Mouse (Mus musculus) intestine, embryonic 15.5 days (tissue): Measurements from ENCODE around the gene 9330161L09Rik. TPM values are rescaled to one million over a fixed set of nuclear protein-coding genes. Genes with fewer than 3 reads are reported as not detected.

Experiments
- ATAC-seq: fragments of 200-750 bp; cut with Nextera tagmentation; 2 replicates; pipeline ENCODE4 v1.8.0; 2017; ENCODE audit warnings: moderate TSS enrichment, moderate library complexity
- H3K27ac ChIP-seq: fragments of 300-500 bp; sonication (generic); 2 replicates; pipeline ENCODE4 v1.5.1; 2015; ENCODE audit warnings: mild to moderate bottlenecking, inconsistent platforms
- H3K27me3 ChIP-seq: fragments of 300-500 bp; sonication (generic); replicated peaks from 2 replicates; pipeline ENCODE4 v1.6.1; 2015; ENCODE audit warnings: inconsistent platforms
- H3K36me3 ChIP-seq: fragments of 300-500 bp; sonication (generic); 2 replicates; pipeline ENCODE4 v1.6.1; 2015; ENCODE audit warnings: inconsistent platforms
- H3K4me1 ChIP-seq: fragments of 300-500 bp; sonication (generic); replicated peaks from 2 replicates; pipeline ENCODE4 v1.6.1; 2015; ENCODE audit warnings: inconsistent platforms
- H3K4me2 ChIP-seq: fragments of 300-500 bp; sonication (generic); replicated peaks from 2 replicates; pipeline ENCODE4 v1.6.1; 2015; ENCODE audit warnings: mild to moderate bottlenecking, inconsistent platforms
- H3K4me3 ChIP-seq: fragments of 300-500 bp; sonication (generic); replicated peaks from 2 replicates; pipeline ENCODE4 v1.5.1; 2015; ENCODE audit warnings: inconsistent platforms
- H3K9ac ChIP-seq: fragments of 300-500 bp; sonication (generic); 2 replicates; pipeline ENCODE4 v1.6.1; 2015; ENCODE audit warnings: inconsistent platforms
- H3K9me3 ChIP-seq: fragments of 300-500 bp; sonication (generic); 2 replicates; pipeline ENCODE4 v1.6.1; 2016; ENCODE audit warnings: inconsistent platforms
- WGBS: fragments of 180-500 bp; shearing (Covaris S2); methylation state at CpG from one replicate; pipeline ENCODE4 v1.1.7; 2015; 5-methylcytosine and 5-hydroxymethylcytosine counted together
- polyA plus RNA-seq: library from polyadenylated mRNA; unstranded; fragments of >200 nt; fragmentation: Nextera tagmentation; extraction: Ambion mirVana; gene quantifications from 2 replicates; pipeline ENCODE4 v1.2.1, GENCODE M21; 2015

9330161L09Rik gene
- polyA plus RNA-seq, 1 experiment from 2014 or later = 0.48 TPM

- no peak within 1 kb of the TSS for H3K27ac ChIP-seq
- peak; percentile 100 for ATAC-seq
- under 1% methylated on average over 33 of the region's 33 CpGs for WGBS
Measured at GRCm38 (mm10) chr12:103425729-103426470, 18.3 kb upstream of the 9330161L09Rik start, which contains the start of gene Ddx24. TSS of gene Ddx24 (minus strand) at chr12:103425830.

DNA sequence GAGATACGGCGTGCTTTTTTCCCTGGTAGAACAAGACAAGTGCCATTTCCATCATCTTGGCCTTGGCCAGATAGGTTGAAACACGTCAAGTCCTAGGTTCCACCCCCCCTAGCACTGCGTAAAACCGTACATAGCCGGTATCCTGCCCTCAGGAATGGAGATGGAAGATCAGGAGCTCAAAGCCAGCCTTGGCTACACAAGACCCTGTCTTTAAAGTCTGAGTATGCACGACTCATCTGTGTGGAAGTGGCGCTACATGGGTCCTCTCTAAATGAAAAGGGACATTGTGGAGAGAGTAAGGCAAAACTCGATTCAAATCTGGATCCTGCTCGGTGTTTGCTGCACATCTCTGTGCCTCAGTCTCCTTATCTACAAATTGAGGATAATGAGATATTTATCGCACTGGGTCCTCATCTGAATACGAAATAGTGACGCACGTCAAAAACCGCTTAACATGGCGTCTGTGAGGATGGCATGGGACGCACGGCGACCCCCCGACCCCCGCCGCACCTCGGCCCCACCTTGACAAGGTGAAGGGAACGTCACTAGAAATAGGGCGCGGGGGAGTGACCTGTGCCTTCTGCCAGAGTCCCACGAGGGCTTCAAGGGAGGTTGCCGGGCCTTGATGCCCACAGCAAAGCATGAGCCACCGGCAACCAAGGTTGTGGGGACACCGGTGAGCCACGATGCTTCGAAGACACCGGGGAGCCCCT, 17.6 kb upstream of the 9330161L09Rik start:
- no peak overlapping the region for H3K27ac ChIP-seq
- WGBS = 8% methylated on average over 33 of the region's 33 CpGs

More at GRCm38 (mm10) chr12:103425729-103426470, 18.3 kb upstream of the 9330161L09Rik start, which contains the start of gene Ddx24:
- no peaks in the 10 kb centered on the region for H3K27me3 ChIP-seq
- H3K4me2 ChIP-seq = peak within 1 kb of the TSS; percentile 76
- peaks cover 9% of the 10 kb centered on the region; the same call in 1 of the 2 replicates for H3K4me1 ChIP-seq
- H3K9me3 ChIP-seq = no peaks in the 10 kb centered on the region
- H3K36me3 ChIP-seq = no peaks in the 10 kb centered on the region
- peak within 1 kb of the TSS; percentile 94 for H3K4me3 ChIP-seq
- peak within 1 kb of the TSS; percentile 86 for H3K9ac ChIP-seq

GRCm38 (mm10) chr12:103408144-103408543, 524 bp upstream of the 9330161L09Rik start:
- no peaks in the 10 kb centered on the region for H3K4me1 ChIP-seq
- H3K9ac ChIP-seq = no peak overlapping the region
- H3K36me3 ChIP-seq = peaks cover 50% of the 10 kb centered on the region
- no peaks in the 10 kb centered on the region for H3K9me3 ChIP-seq
- WGBS = 86% methylated on average over 10 of the region's 10 CpGs
- H3K27ac ChIP-seq = no peak overlapping the region
- no peak for ATAC-seq
- no peaks in the 10 kb centered on the region for H3K27me3 ChIP-seq
- no peak overlapping the region for H3K4me3 ChIP-seq
- no peak overlapping the region for H3K4me2 ChIP-seq

More for the DNA sequence above, 17.6 kb upstream of the 9330161L09Rik start:
- Histone ChIP-seq H3K9me3 (no peaks in the 10 kb centered on the region), H3K9ac (peak overlapping the region; percentile 86), H3K4me2 (peak overlapping the region; percentile 76), H3K4me3 (peak overlapping the region; percentile 94), H3K36me3 (no peaks in the 10 kb centered on the region), H3K4me1 (peaks cover 9% of the 10 kb centered on the region; the same call in 1 of the 2 replicates), H3K27me3 (no peaks in the 10 kb centered on the region)
- ATAC-seq = no peak; the same call in 1 of the 2 replicates

DNA sequence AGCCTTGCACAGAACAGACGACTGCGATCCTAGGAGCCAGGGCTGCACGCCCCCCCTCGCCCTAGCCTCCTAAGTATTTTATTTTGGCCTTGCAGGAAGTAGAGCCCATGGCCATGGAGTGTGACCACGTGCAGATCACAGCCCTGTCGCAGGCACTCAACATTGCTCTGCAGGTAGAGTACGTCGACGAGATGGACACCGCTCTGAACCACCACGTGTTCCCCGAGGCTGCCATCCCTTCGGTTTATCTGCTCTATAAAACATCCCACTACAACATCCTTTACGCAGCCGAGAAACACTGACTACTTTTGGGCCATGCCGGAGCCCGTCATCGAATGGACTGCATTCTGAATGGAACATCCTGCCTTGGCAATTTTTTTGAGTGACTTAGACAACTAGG, 3.5 kb downstream of the 9330161L09Rik start:
- Histone ChIP-seq H3K4me1 (no peaks in the 10 kb centered on the region), H3K9me3 (no peaks in the 10 kb centered on the region), H3K27ac (no peak overlapping the region), H3K9ac (no peak overlapping the region), H3K27me3 (no peaks in the 10 kb centered on the region), H3K4me2 (no peak overlapping the region), H3K4me3 (no peak overlapping the region), H3K36me3 (peaks cover 24% of the 10 kb centered on the region)
- WGBS = 87% methylated on average over 18 of the region's 18 CpGs
- ATAC-seq = no peak

DNA sequence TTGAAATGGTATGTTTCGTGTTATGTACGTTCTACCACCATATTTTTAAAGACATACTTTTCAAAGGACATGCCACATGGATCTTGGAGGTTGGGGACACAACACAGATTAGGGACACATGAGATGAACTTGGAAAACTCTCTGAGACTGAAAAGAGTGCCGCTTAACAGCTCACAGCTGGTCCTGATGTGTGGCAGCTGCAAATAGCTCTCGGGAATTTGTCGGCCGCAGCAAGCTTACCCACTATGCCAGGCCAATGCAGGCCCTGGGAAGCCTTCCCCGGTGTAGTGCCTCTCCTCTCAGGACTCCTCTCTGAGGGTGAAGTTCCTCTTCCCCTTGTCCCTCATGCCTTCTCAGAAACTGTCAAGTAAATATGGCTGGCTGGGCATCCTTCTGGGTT, 10.9 kb downstream of the 9330161L09Rik start:
- H3K27ac ChIP-seq = no peak overlapping the region
- no peak overlapping the region for H3K4me2 ChIP-seq
- H3K4me3 ChIP-seq = no peak overlapping the region
- ATAC-seq = no peak
- no peaks in the 10 kb centered on the region for H3K9me3 ChIP-seq
- no peaks in the 10 kb centered on the region for H3K27me3 ChIP-seq
- WGBS = 81% methylated on average over 7 of the region's 7 CpGs
- no peaks in the 10 kb centered on the region for H3K4me1 ChIP-seq
- H3K36me3 ChIP-seq = no peaks in the 10 kb centered on the region
- no peak overlapping the region for H3K9ac ChIP-seq

DNA sequence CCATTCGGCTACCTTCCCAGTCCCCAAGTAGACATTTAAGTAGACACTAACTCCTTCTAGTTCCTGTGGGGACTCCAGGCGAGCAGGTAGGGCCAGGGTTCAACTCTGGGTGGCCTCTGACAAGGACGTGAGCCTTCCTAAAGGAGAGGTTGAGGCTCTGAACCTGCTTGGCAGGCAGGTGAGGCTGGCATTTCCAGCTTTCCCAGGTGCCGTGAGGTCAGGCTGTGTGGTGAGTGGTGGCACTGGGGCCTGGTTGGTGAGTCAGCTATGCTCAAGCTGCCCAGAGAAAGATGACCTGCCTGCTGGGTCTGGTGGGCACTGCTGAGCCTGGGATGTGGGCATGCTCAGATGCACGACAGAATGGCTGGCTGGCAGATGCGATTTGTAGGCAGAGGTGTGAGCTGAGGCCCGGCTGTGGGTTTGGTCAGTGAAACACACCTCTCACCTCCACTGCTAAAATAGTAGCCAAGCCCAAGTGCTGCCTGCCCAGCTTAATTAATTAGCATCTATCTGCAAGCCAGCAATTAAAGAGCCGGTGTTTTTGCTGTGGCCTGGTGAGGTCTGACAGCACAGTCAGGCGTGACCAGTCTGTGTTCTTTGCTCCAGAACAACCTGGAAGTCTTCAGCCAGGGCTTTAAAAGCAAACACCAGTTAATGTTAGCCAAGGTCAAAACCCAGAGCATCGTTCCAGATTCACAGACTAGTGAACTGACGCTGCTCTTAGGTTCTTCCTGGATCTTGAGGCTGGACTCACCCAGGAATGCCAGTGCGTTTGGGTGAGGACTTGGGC, 11.9 kb downstream of the 9330161L09Rik start:
- no peak overlapping the region for H3K9ac ChIP-seq
- no peaks in the 10 kb centered on the region for H3K27me3 ChIP-seq
- no peaks in the 10 kb centered on the region for H3K4me1 ChIP-seq
- no peak overlapping the region for H3K27ac ChIP-seq
- no peaks in the 10 kb centered on the region for H3K36me3 ChIP-seq
- no peak overlapping the region for H3K4me3 ChIP-seq
- H3K4me2 ChIP-seq = no peak overlapping the region
- no peak for ATAC-seq
- H3K9me3 ChIP-seq = no peaks in the 10 kb centered on the region
- WGBS = 65% methylated on average over 12 of the region's 12 CpGs

GRCm38 (mm10) chr12:103393528-103393927, 14.1 kb downstream of the 9330161L09Rik start:
- Histone ChIP-seq H3K36me3 (no peaks in the 10 kb centered on the region), H3K4me1 (0 out of 2 replicates have a peak, but pooled peaks cover 7% of the 10 kb centered on the region), H3K9me3 (no peaks in the 10 kb centered on the region), H3K27ac (no peak overlapping the region), H3K27me3 (no peaks in the 10 kb centered on the region), H3K4me2 (no peak overlapping the region), H3K9ac (no peak overlapping the region), H3K4me3 (no peak overlapping the region)
- peak; percentile 41; the same call in 1 of the 2 replicates for ATAC-seq
- WGBS = 33% methylated on average over 6 of the region's 6 CpGs

DNA sequence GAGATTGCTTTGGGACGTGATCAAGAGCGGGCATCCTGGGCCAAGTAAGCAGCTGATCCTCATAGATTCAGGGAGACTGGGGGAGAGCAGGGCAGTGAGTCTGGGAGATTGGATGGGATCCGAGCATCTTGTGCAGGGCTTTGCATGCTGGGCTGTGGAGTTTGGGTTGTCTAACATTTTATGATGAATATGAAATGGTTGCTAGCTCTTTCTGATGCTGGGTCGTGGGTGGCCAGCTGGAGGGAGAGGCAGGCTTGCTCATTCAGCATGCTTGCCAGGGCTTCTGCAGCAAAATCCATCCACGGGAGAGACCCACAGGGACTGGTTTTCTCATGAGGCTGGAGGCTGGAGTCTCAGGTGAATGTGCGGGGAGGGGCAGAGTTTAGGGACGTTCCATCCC, 16.5 kb downstream of the 9330161L09Rik start:
- H3K9me3 ChIP-seq = no peaks in the 10 kb centered on the region
- no peak overlapping the region for H3K9ac ChIP-seq
- H3K4me1 ChIP-seq = 0 out of 2 replicates have a peak, but pooled peaks cover 7% of the 10 kb centered on the region
- H3K36me3 ChIP-seq = no peaks in the 10 kb centered on the region
- no peak for ATAC-seq
- H3K4me3 ChIP-seq = no peak overlapping the region
- no peak overlapping the region for H3K27ac ChIP-seq
- no peaks in the 10 kb centered on the region for H3K27me3 ChIP-seq
- 70% methylated on average over 7 of the region's 7 CpGs for WGBS
- H3K4me2 ChIP-seq = no peak overlapping the region

GRCm38 (mm10) chr12:103389982-103390381, 17.6 kb downstream of the 9330161L09Rik start:
- no peak for ATAC-seq
- no peak overlapping the region for H3K4me2 ChIP-seq
- H3K9me3 ChIP-seq = no peaks in the 10 kb centered on the region
- H3K4me1 ChIP-seq = 0 out of 2 replicates have a peak, but pooled peaks cover 7% of the 10 kb centered on the region
- H3K4me3 ChIP-seq = no peak overlapping the region
- H3K27ac ChIP-seq = no peak overlapping the region
- 76% methylated on average over 3 of the region's 4 CpGs for WGBS
- H3K27me3 ChIP-seq = no peaks in the 10 kb centered on the region
- H3K36me3 ChIP-seq = no peaks in the 10 kb centered on the region
- H3K9ac ChIP-seq = no peak overlapping the region

DNA sequence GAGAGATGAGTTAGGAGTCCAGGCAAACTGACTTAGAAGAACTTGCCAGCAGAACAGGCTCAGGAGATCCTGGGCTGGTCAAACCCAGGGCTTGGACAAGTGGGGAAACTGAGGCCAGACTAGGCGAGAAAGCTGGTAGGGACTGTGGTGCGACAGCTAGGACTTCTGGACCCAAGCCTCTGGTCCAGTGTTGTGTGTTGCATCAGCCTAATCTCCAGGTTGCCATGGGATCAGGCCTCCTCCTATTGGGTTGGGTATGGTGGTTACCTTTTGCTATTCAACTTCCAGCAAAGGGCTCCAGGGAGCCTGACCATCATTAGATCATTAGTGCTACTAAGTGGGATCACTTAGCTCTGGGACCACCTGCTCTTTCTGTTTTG, 18.3 kb downstream of the 9330161L09Rik start:
- WGBS = 63% methylated on average over 2 of the region's 2 CpGs
- Histone ChIP-seq H3K4me2 (peak overlapping the region; percentile 88), H3K27me3 (no peaks in the 10 kb centered on the region), H3K4me1 (0 out of 2 replicates have a peak, but pooled peaks cover 7% of the 10 kb centered on the region), H3K4me3 (peak overlapping the region; percentile 87), H3K36me3 (no peaks in the 10 kb centered on the region), H3K9me3 (no peaks in the 10 kb centered on the region), H3K27ac (no peak overlapping the region), H3K9ac (peak overlapping the region; percentile 95; the same call in 1 of the 2 replicates)
- ATAC-seq = no peak

- H3K9ac ChIP-seq = peak within 1 kb of the TSS; percentile 95
- H3K4me2 ChIP-seq = peak within 1 kb of the TSS; percentile 88
- H3K36me3 ChIP-seq = no peaks in the 10 kb centered on the region
- H3K9me3 ChIP-seq = no peaks in the 10 kb centered on the region
- peak; percentile 99 for ATAC-seq
- H3K4me1 ChIP-seq = 0 out of 2 replicates have a peak, but pooled peaks cover 7% of the 10 kb centered on the region
- WGBS = under 1% methylated on average over 57 of the region's 58 CpGs
- H3K4me3 ChIP-seq = peak within 1 kb of the TSS; percentile 87
- H3K27me3 ChIP-seq = no peaks in the 10 kb centered on the region
- no peak within 1 kb of the TSS for H3K27ac ChIP-seq
Measured at GRCm38 (mm10) chr12:103388505-103389347, 18.9 kb downstream of the 9330161L09Rik start, which contains the start of gene Otub2. TSS of gene Otub2 (plus strand) at chr12:103388682.
